Mouse (Mus musculus) embryonic fibroblast, embryonic 13.5 days (primary cell): Measurements from ENCODE around the gene Npepps.

ENCODE experiments used
- CTCF ChIP-seq: IDR thresholded peaks from 2 replicates; pipeline ENCODE4 v1.5.1; 2011; ENCODE audit warnings: mild to moderate bottlenecking, control low read depth, low read length, moderate library complexity, borderline replicate concordance; ENCODE audit not compliant: insufficient read depth
- POLR2A ChIP-seq: IDR thresholded peaks from 2 replicates; pipeline ENCODE4 v1.6.1; 2011; ENCODE audit warnings: low read depth, mild to moderate bottlenecking, control low read depth, low read length, moderate library complexity

DNA sequence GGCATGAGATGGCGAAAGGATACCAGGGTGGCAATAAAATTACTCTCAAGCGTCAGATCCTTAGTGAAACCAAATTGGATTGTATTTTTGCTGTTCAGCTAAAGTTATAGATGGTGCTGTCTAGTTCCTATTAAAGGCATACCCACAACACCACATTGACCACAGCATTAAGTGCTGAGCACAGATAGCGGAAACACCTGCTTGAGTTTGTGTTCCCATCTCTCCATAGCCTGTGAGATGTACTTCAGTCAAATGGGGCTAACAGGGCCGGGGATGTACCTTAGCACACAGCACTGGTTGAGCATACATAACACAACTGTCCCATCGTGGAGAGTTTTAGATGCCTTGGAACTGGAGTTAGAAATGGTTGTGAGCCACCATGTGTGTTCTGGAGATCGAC, 89.4 kb downstream of the Npepps start:
- TF ChIP-seq CTCF, result no peak
- TF ChIP-seq POLR2A, result peak; percentile 21; the same call in 1 of the 2 replicates
